ENCODE assay signal across 29 mouse cellular contexts in genomic region chr14:26448581-26448980, GRCm38 (mm10).
DNase-seq lines count a peak whose midpoint lies in the region; ATAC-seq and TF ChIP-seq lines count a peak whose summit lies in the region.
"Had no signal": no experiment of that assay in that cellular context is flagged by ENCODE, and none has a peak within 500 bp of the region (broad histone marks: within the 10 kb centered on the region; RNA-seq: fewer than 3 reads in every experiment).

No protein-coding gene starts in this region.

- no peak overlapping the region for H3K4me2 ChIP-seq in forebrain, embryonic 14.5 days (ENCODE audit: low read length)
- no peak overlapping the region for H3K4me2 ChIP-seq in forebrain, embryonic 13.5 days
- H3K4me2 ChIP-seq in heart, embryonic 12.5 days: peak overlapping the region; percentile 12; the same call in 1 of the 2 replicates
- H3K4me2 ChIP-seq in heart, postnatal 0 days (ENCODE audit: low read depth, low read length): peak overlapping the region; percentile 16; the same call in 1 of the 2 replicates
- H3K4me2 ChIP-seq: embryonic facial prominence, embryonic 13.5 days; hindbrain, embryonic 14.5 days; liver, embryonic 13.5 days; midbrain, embryonic 13.5 days had no signal

- intact Hi-C loops in heart, postnatal 25 days (cut with DNase I): no loop called here

- DNase-seq in forebrain, embryonic 14.5 days (ENCODE audit: low spot score): peak; percentile 41
- no peak for DNase-seq in heart, postnatal 25 days (ENCODE audit: low spot score)
- no peak for DNase-seq in heart, postnatal 0 days (ENCODE audit: low spot score)
- DNase-seq in heart, adult 11 months: no peak
- DNase-seq in brain, adult 2 months (ENCODE audit: low read depth, low spot score): peak; percentile 59
- no peak for DNase-seq in cerebellum, adult 11 months
- DNase-seq: adrenal gland, adult 8-10 months; cerebellum, adult 11-12 months; cerebellum, adult 9-11 months; embryo, embryonic 11 days; gastrocnemius, postnatal 36 days; kidney, adult 9 months; kidney, postnatal 10 days; layer of hippocampus, postnatal 36 days; left cerebral cortex, postnatal 4 days; liver, embryonic 13.5 days; lung, adult 18-20 months; lung, postnatal 4 days; thymus, postnatal 14 days had no signal

- no peaks in the 10 kb centered on the region for H3K9me3 ChIP-seq in forebrain, embryonic 14.5 days (replicated peaks; ENCODE audit: control insufficient read depth, low read length)
- H3K9me3 ChIP-seq in forebrain, embryonic 13.5 days (replicated peaks): no peaks in the 10 kb centered on the region
- H3K9me3 ChIP-seq in heart, embryonic 12.5 days (replicated peaks): no peaks in the 10 kb centered on the region
- no peaks in the 10 kb centered on the region for H3K9me3 ChIP-seq in heart, postnatal 0 days (replicated peaks; ENCODE audit: control insufficient read depth, low read length)
- H3K9me3 ChIP-seq: embryonic facial prominence, embryonic 13.5 days; G1E; liver, embryonic 13.5 days; megakaryocyte, embryonic 14.5 days; midbrain, embryonic 13.5 days had no signal

- ATAC-seq in forebrain, embryonic 14.5 days: no peak
- ATAC-seq in forebrain, embryonic 13.5 days: no peak
- no peak for ATAC-seq in heart, embryonic 12.5 days (ENCODE audit: insufficient number of reproducible peaks, low FRiP score)
- ATAC-seq in heart, postnatal 0 days (ENCODE audit: insufficient read depth, low read depth): no peak
- ATAC-seq: intestine, postnatal 0 days; lung, postnatal 0 days; midbrain, embryonic 13.5 days had no signal

- H3K36me3 ChIP-seq in forebrain, embryonic 14.5 days (ENCODE audit: control insufficient read depth, insufficient read depth, low read length): no peaks in the 10 kb centered on the region
- H3K36me3 ChIP-seq in forebrain, embryonic 13.5 days (ENCODE audit: poor library complexity, severe bottlenecking): no peaks in the 10 kb centered on the region
- H3K36me3 ChIP-seq in heart, embryonic 12.5 days: no peaks in the 10 kb centered on the region
- no peaks in the 10 kb centered on the region for H3K36me3 ChIP-seq in heart, postnatal 0 days (replicated peaks; ENCODE audit: control insufficient read depth, insufficient read depth, low read length)
- H3K36me3 ChIP-seq: midbrain, embryonic 13.5 days had no signal

- H3K4me3 ChIP-seq in forebrain, embryonic 14.5 days (ENCODE audit: low read depth, low read length): no peak overlapping the region
- no peak overlapping the region for H3K4me3 ChIP-seq in forebrain, embryonic 13.5 days
- H3K4me3 ChIP-seq in heart, embryonic 12.5 days: no peak overlapping the region
- H3K4me3 ChIP-seq in heart, postnatal 0 days (ENCODE audit: low read depth, low read length): no peak overlapping the region
- H3K4me3 ChIP-seq: embryonic facial prominence, embryonic 13.5 days; erythroblast, embryonic 14.5 days; liver, embryonic 13.5 days; megakaryocyte, embryonic 14.5 days; midbrain, embryonic 13.5 days had no signal

- H3K4me1 ChIP-seq in forebrain, embryonic 14.5 days (ENCODE audit: control insufficient read depth, insufficient read depth, low read length): peaks cover 10% of the 10 kb centered on the region
- H3K4me1 ChIP-seq in forebrain, embryonic 13.5 days: peaks cover 11% of the 10 kb centered on the region
- H3K4me1 ChIP-seq in heart, embryonic 12.5 days (replicated peaks): peaks cover 26% of the 10 kb centered on the region
- H3K4me1 ChIP-seq in heart, postnatal 0 days (ENCODE audit: control insufficient read depth, insufficient read depth): peaks cover 16% of the 10 kb centered on the region

- H3K27me3 ChIP-seq in forebrain, embryonic 14.5 days (replicated peaks; ENCODE audit: control insufficient read depth, insufficient read depth, low read length): no peaks in the 10 kb centered on the region
- no peaks in the 10 kb centered on the region for H3K27me3 ChIP-seq in forebrain, embryonic 13.5 days
- no peaks in the 10 kb centered on the region for H3K27me3 ChIP-seq in heart, embryonic 12.5 days (replicated peaks)
- H3K27me3 ChIP-seq in heart, postnatal 0 days (ENCODE audit: control insufficient read depth, insufficient read depth, low read length): no peaks in the 10 kb centered on the region
- H3K27me3 ChIP-seq: embryonic facial prominence, embryonic 13.5 days; liver, embryonic 13.5 days; megakaryocyte, embryonic 14.5 days; midbrain, embryonic 13.5 days had no signal

- WGBS in forebrain, embryonic 14.5 days: 52% methylated on average over 4 of the region's 4 CpGs
- WGBS in forebrain, embryonic 13.5 days: 52% methylated on average over 4 of the region's 4 CpGs
- 58% methylated on average over 4 of the region's 4 CpGs for WGBS in heart, embryonic 12.5 days
- 43% methylated on average over 4 of the region's 4 CpGs for WGBS in heart, postnatal 0 days

- TF ChIP-seq CTCF in heart, postnatal 0 days (IDR thresholded peaks at IDR 0.05; ENCODE audit: low read depth): no peak

- no peak for TF ChIP-seq EP300 in heart, postnatal 0 days (IDR thresholded peaks at IDR 0.05; ENCODE audit: low read depth)

- no peak overlapping the region for H3K27ac ChIP-seq in forebrain, embryonic 14.5 days (ENCODE audit: low read depth, low read length)
- H3K27ac ChIP-seq in forebrain, embryonic 13.5 days: no peak overlapping the region
- peak overlapping the region; percentile 18; the same call in 1 of the 2 replicates for H3K27ac ChIP-seq in heart, embryonic 12.5 days (ENCODE audit: poor library complexity, severe bottlenecking)
- peak overlapping the region; percentile 27 for H3K27ac ChIP-seq in heart, postnatal 0 days (ENCODE audit: low read depth)
- H3K27ac ChIP-seq: embryonic facial prominence, embryonic 13.5 days; hindbrain, embryonic 14.5 days; liver, embryonic 13.5 days; midbrain, embryonic 13.5 days had no signal

- no peak overlapping the region for H3K9ac ChIP-seq in forebrain, embryonic 14.5 days (ENCODE audit: low read length)
- no peak overlapping the region for H3K9ac ChIP-seq in forebrain, embryonic 13.5 days
- no peak overlapping the region for H3K9ac ChIP-seq in heart, embryonic 12.5 days
- no peak overlapping the region for H3K9ac ChIP-seq in heart, postnatal 0 days (replicated peaks; ENCODE audit: low read depth, low read length)
- H3K9ac ChIP-seq: embryonic facial prominence, embryonic 13.5 days; hindbrain, embryonic 14.5 days; liver, embryonic 13.5 days; midbrain, embryonic 13.5 days had no signal

Comparison
In these comparisons a context has a peak if more than half of its experiments do, and no peak if none do; other contexts are left out.
1. DNase-seq: peak in forebrain, embryonic 14.5 days (single experiment) and brain, adult 2 months (single experiment); none in heart, postnatal 25 days (single experiment), heart, postnatal 0 days (single experiment), heart, adult 11 months (single experiment) and cerebellum, adult 11 months (single experiment).
2. H3K27ac ChIP-seq: peak in heart, embryonic 12.5 days (single experiment) and heart, postnatal 0 days (single experiment); none in forebrain, embryonic 14.5 days (single experiment) and forebrain, embryonic 13.5 days (single experiment).
3. H3K4me2 ChIP-seq: peak in heart, embryonic 12.5 days (single experiment) and heart, postnatal 0 days (single experiment); none in forebrain, embryonic 14.5 days (single experiment) and forebrain, embryonic 13.5 days (single experiment).